Mouse (Mus musculus): ENCODE results near the gene Cbx7.
A peak's percentile ranks its signal among the peaks of the same experiment; 100 is the strongest.

Gene Cbx7

DNA sequence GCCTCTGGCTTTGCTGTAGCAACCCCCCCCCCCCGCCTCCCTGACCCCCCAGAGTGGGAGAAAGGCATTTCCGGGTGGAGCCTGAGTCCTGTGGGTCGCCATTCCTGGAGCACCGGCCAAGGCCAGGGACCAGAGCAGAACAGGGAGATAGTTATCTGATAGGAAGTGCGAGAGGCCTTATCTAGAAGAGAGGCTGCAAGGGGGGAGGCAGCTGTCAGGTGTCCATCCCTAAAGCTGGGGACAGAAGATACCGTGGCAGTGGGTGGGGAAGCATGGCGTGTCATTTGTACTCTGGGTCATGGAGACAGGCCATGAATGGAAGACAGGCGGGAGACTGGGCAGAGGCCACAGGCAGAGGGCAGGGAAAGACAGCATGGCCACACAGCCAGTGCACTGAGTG, 29.8 kb upstream of the Cbx7 start:
- DNase-seq: no peak

DNA sequence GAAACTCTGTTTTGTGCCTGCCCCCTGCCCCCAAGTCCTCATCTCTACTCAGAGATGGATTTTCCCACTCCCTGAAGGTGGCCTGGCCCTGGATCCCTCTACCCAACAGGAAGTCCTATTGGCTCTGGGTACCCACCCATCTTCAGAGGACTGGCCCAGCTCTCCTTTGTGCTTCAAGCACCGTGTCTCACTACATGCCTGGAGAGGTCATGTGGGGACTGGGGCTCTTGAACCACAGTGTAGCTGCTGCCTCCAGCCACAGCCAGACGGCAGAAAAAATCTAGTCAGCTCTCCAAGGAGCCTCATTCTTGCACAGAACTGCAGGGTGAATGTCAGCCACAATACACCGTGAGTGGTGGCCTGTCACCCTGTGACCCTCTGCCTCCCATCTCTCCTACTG, 27.1 kb upstream of the Cbx7 start:
- DNase-seq: no peak

- DNase-seq: no peak
Measured at GRCm38 (mm10) chr15:79996781-79997180, 25.9 kb upstream of the Cbx7 start.

GRCm38 (mm10) chr15:79995552-79995951, 24.6 kb upstream of the Cbx7 start:
- DNase-seq: no peak

DNA sequence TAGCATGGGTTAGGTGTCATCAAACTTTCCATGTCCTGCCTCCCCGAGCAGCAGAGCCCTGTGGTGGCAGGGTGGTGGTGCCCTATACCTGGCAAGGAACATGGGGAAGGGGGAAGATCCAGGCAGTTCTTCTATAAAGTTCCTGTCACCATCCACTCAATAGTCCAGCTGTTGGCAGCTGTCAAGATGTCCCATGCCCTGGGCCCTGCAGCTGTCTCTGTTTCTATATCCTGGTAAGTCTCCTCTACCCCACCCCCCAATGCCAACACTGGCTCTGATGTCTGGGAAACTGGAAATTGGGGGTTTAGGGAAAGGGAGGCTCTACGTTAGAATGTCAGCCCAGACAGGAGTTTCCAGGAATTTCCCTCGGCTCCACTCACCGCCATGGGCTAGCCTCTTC, 23.6 kb upstream of the Cbx7 start:
- no peak for DNase-seq

DNA sequence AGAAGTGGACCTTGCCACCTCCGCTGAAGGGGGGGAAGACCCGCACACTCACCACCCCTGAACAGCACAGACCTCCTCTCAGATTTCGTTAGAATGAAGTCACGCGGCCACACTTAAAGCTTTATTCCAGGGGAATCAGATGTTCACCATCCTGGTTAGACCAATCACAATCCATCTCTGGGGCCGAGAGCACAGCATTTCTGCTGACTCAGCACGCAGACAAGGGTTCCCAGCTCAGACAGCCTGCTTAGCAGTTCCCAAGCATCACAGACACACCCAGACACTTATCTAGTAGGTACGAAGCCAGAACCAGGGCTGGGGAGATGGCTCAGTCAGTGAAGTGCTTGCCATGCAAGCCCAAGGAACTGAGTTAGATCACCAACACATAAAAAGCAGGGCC, 15.3 kb upstream of the Cbx7 start:
- no peak for DNase-seq

GRCm38 (mm10) chr15:79985471-79985870, 14.6 kb upstream of the Cbx7 start:
- no peak for DNase-seq

DNA sequence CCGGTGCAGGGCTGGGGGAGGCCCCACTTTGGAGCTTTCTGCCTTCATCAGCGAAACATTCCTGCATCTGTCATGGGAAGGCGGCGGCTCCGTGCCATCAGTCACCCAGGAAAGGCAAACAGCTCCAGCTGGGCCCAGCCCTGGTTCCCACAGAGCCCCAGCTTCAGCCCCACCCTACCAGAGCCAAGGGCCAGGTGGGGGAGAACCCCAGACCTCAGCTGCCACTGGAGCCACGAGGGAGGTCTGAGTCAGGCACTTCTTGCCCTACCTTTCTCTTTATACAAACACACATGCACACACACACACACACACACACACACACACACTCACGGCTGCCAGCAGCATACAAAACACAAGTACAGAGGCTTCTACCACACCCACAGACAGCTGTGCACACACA, 13.2 kb upstream of the Cbx7 start:
- no peak for DNase-seq

GRCm38 (mm10) chr15:79980716-79981115, 9.8 kb upstream of the Cbx7 start:
- no peak for DNase-seq

DNA sequence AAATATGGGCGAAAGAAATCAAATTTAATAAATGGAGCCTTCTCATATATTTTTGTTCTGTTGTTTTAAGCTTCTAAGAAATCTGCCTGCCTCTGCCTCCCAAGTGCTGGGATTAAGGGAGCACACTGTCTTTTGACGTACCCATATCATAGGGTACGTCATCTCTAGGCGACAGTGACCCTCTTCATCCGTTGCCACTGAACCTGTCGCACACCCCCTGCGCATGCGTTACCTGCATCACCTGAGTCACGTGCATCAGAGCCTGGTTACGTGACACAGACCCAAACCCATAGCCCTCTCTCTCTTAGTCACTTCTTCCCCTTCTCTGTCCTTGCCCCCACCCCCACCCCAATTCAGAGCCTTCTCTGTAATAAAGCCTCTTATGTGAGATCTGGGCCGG, 1.3 kb upstream of the Cbx7 start:
- DNase-seq: no peak

GRCm38 (mm10) chr15:79970491-79970890, 428 bp downstream of the Cbx7 start:
- no peak for DNase-seq

GRCm38 (mm10) chr15:79967346-79967745, 3.6 kb downstream of the Cbx7 start:
- DNase-seq: no peak

DNA sequence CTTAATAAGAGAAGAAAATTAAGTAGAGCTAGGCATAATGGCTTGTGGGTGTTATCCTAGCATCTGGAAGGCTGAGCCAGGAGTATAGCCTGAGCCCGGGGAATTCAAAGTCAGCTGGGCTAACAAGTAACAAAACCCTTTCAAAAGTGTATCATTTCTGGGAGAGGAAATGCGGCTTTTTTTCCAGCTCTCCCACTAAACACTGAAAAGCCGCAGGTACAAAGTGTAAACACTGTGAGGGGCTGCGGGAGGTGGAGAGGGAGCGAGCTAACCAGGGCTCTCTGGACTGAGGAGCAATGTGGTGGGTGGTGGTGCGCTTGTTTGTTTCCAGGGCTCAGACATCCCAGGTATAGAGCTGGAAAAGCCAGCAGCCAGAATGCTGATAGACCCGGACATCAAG, 6.5 kb downstream of the Cbx7 start:
- no peak for DNase-seq

DNA sequence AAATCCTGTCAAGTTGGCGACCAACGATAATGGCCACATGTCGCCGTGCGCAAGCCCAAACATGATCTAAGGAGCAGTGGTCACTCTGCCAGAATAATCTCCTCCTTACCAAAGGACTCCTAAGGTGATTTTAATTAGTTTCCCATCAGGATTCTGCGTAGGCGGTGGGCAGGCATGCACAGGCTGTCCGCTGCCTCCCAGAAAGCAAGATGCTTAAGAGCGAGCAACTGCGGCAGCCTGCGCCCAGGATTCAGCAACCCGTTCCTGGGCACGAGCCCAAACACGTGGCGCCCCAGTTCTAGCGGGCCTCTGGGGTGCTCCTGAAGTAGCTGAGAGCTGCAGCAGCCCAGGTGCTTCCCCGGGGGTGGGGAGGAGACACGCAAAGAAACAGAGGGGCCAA, 8.3 kb downstream of the Cbx7 start:
- no peak for DNase-seq

DNA sequence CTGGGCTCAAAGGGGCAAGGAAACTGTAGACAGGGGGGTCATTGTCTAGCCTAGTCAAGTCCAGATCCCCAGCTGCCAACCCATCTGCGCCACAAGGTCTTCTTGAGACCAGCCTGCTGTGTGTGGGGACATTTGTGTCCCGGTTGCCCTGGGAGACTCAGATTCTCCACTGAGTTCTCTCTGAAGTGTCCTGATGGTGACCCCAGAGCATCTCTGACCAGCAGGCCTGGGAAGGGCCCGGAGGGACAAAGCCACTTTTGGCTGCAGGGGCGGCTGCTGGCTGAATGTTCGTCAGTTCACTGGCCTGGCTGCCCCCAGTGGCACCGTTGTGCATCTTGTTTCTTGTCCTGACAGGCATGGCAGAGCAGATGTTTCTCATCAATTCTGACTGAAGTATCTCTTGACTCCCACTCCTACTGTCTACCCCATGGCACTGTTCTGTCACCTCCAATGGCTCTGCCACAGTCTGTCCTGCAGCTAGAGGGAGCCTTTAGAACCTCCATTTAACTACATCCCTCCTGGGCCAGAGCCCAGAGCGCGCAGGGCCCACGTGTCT, 9.5 kb downstream of the Cbx7 start:
- DNase-seq: no peak

DNA sequence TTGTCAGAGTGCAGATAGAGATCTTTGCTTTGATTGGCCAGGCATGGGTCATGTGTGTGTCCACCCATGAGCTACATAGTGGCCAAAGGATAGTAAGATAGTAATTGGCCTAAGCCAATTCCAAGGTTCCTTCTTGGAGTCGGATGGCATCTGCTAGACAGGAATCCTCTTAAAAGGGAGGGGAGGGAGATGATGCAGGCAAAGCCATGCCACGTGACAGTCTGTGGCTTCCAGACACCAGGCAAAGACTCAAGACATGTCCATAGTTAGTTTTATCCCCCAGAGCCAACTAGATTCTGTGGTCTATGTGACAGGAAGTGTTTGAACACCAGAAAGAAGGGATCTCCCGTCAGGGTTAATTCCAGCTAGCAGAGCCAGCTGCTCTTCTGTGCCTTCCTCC, 12.5 kb downstream of the Cbx7 start:
- DNase-seq: no peak

DNA sequence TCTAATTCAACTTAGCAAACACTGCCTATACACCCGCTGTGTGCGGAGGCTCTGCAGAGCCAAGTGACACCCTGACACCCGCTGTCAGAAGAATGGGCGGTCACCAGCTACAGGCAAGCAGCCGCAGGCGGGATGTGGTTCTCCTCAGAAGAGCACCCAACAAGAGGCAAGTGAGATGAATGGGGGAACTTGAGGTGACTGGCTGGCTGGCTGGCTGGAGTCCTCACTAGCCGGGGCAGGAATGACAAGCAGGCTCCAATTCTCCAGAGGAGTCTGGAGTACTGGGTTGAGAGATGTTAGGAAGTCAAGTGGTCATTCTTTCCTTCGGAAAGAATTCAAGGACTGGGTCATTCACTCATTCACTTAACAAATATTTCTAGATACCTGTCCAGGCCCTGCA, 14.4 kb downstream of the Cbx7 start:
- DNase-seq: no peak

- no peak for DNase-seq
Measured at GRCm38 (mm10) chr15:79953470-79953869, 17.4 kb downstream of the Cbx7 start.

DNA sequence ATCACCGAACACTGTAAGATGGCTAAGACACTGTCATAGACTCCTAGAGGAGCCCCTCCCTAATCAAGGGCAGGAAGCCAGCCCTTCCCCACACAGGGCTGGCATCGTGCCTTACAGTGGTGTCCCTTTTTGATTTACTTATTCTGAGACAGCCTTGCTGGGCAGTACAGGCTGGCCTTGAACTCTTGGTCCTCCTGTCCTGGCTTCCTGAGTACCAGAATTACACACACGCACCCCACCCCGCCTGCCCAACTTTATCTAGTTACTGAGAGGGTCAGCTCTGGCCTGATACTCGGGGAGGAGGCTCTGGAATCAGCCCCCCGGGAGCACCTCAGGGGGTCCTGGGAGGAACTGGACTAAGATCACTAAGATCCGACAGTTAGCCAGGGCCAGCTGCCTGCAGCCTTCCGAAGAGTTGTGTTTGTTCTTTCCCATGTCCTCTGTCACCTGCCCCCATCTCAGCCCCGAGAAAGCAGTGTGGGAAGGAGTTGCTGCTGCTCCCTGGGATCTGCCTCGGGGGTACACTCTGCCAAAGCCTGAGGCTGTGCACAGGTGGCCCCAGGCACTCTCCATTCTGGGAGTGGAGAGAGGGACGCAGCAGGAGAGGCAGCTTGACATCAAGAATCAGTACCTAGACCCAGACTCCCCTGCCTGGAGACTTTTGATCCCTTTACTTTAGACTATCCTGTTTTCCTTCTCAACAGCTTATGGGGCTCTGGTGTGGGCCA, 18.3 kb downstream of the Cbx7 start:
- no peak for DNase-seq

- peak; percentile 24 for DNase-seq
Measured at GRCm38 (mm10) chr15:79951730-79952503, 19.0 kb downstream of the Cbx7 start.

DNA sequence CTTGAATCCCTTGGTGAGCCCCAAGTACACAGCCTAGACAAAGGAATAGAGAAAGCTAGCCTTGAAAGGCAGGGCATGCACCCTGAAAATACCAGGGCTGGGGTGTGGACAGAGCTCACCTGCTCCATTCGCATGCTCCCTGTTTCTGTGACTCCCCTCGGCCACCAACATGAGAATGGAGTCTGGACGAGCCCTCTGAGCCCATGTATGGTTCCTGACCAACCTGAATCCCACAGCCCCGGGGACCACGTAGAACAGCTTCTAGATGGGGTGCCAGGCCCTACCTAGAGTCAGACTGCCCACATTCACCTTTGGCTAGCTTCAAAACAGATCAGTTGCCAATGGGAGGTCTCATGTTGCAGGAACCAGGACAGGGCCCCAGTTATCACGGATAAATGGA, 19.7 kb downstream of the Cbx7 start:
- no peak for DNase-seq

GRCm38 (mm10) chr15:79950250-79951025, 20.5 kb downstream of the Cbx7 start:
- peak; percentile 42 for DNase-seq

DNA sequence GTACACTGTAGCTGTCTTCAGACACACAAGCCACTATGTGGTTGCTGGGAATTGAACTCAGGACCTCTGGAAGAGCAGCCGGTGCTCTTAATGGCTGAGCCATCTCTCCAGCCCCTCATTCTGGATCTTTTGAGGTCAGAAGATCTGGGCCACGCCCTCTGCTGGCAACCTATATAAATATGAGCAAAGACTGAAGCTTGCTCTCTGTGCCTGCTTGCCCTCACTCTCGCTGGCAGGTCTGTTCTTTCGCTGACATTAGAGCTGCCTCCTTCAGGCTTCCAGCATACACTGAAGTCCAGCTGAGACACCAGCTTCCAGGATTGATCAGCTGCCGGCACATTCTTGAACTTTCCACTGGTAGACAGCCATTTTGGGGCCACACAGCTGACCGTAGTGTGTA, 23.2 kb downstream of the Cbx7 start:
- DNase-seq: no peak

DNA sequence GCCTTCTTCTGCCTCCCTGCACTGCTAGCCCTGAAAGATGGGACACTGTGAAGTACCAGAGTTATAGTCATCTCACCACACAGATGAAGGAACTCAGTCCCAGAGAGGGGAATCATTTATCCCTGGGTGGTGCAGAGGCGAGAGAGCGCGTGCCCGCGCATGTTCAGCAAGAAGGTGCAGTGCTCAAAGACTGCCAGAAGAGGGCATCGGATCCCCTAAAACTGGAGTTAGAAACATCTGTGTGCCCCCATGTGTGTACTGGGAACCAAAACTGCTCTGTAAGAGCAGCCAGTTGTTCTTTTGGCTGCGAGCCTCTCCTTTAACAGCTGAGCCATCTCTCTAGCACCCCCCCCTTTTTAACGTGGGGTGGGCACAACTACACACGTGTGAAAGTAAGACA, 24.1 kb downstream of the Cbx7 start:
- DNase-seq: peak; percentile 46

All from liver (tissue).